Mouse (Mus musculus) bone marrow, adult 2 months (tissue): ENCODE data around the gene Lamtor5. TPM values are rescaled to one million over a fixed set of nuclear protein-coding genes. Genes with fewer than 3 reads are reported as not detected.

ENCODE experiments used
- H3K27ac ChIP-seq: fragments of 200-500 bp; 2 replicates; pipeline ENCODE4 v1.5.1; 2012; ENCODE audit warnings: low read depth, mild to moderate bottlenecking, control low read depth, inconsistent platforms, low read length; ENCODE audit not compliant: control insufficient read depth, poor library complexity, insufficient read depth
- H3K4me1 ChIP-seq: fragments of 200-500 bp; 2 replicates; pipeline ENCODE4 v1.6.1; 2011; ENCODE audit warnings: low read length; ENCODE audit not compliant: control insufficient read depth, insufficient read depth
- H3K4me3 ChIP-seq: fragments of 200-500 bp; replicated peaks from 2 replicates; pipeline ENCODE3; 2011; ENCODE audit warnings: mild to moderate bottlenecking, low read depth, low read length, control low read depth; ENCODE audit not compliant: control insufficient read depth
- CTCF ChIP-seq: fragments of 200-500 bp; IDR thresholded peaks from 2 replicates; pipeline ENCODE4 v1.5.1; 2011; ENCODE audit warnings: low read length, control low read depth; ENCODE audit not compliant: control insufficient read depth, insufficient read depth
- POLR2A ChIP-seq: fragments of 200-500 bp; IDR thresholded peaks from 2 replicates; pipeline ENCODE4 v1.6.1; 2011; ENCODE audit warnings: low read depth, mild to moderate bottlenecking, control low read depth, low read length, borderline replicate concordance; ENCODE audit not compliant: control insufficient read depth
- WGBS: fragments of 180-500 bp; shearing (Covaris S2); methylation state at CpG from one replicate; pipeline ENCODE4 v1.1.7; 2018; 5-methylcytosine and 5-hydroxymethylcytosine counted together
- polyA plus RNA-seq: library from polyadenylated mRNA; stranded (reverse); fragments of >200 nt; gene quantifications from 2 replicates; pipeline ENCODE4 v1.2.4, GENCODE M21; 2011; ENCODE audit warnings: low replicate concordance; ENCODE audit not compliant: missing spikeins, insufficient read depth, insufficient read length

Gene Lamtor5
- polyA plus RNA-seq, 1 experiment = 57.7 TPM

DNA sequence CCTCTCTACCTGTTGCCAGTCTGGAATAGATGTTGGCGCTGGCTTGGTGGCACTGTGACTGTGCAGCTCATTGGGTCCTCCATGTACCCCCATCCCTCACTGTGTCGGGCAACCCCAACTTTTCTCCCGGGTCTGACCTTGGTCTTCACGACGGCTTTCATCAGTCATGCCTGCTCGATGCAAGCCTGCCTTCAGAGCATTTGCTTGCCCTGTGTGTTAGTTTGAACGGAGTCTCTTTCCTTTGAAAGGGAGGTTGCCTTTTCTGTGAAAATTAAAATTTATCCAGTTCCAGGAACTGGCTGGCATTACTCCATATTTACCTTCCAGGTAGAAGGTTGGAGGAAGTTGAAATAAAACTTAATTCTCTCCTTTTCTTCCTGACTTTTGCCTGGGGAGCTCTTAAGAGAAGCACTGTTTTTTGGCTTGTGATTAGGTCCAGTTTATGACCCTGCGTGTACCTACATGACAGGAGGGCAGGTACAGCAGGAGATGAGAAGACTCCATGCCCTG lies 40.1 kb upstream of the Lamtor5 start:
- H3K27ac ChIP-seq = no peak overlapping the region
- no peaks in the 10 kb centered on the region for H3K4me1 ChIP-seq
- H3K4me3 ChIP-seq = no peak overlapping the region
- TF ChIP-seq POLR2A = no peak
- no peak for TF ChIP-seq CTCF
- WGBS = 81% methylated on average over 8 of the region's 8 CpGs

DNA sequence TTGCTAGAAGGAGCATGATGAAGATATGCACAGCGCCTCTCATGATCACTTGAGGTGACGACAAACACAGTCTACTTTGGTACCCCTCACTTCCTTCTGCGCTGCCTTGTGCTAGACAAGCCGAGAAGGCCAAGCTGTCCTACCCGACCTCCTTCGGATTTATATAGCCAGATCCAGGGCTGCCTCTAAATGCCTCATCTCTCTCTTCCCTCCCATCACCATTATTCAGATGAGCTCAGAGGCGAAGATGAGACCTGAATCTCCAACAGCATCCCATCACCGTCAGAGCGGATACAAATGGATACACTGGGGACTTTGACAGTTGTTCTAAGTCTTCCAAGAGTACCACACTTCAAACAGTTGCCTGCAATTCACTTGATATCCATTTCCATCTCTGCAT lies 39.1 kb upstream of the Lamtor5 start, which contains the start of gene Prok1:
Prok1 (minus strand) TSS at position 101 of the 400 bp plus-strand sequence.
- H3K27ac ChIP-seq = no peak within 1 kb of the TSS
- no peaks in the 10 kb centered on the region for H3K4me1 ChIP-seq
- 83% methylated on average over 9 of the region's 9 CpGs for WGBS
- no peak within 1 kb of the TSS for H3K4me3 ChIP-seq
- TF ChIP-seq POLR2A = no peak
- TF ChIP-seq CTCF = no peak

DNA sequence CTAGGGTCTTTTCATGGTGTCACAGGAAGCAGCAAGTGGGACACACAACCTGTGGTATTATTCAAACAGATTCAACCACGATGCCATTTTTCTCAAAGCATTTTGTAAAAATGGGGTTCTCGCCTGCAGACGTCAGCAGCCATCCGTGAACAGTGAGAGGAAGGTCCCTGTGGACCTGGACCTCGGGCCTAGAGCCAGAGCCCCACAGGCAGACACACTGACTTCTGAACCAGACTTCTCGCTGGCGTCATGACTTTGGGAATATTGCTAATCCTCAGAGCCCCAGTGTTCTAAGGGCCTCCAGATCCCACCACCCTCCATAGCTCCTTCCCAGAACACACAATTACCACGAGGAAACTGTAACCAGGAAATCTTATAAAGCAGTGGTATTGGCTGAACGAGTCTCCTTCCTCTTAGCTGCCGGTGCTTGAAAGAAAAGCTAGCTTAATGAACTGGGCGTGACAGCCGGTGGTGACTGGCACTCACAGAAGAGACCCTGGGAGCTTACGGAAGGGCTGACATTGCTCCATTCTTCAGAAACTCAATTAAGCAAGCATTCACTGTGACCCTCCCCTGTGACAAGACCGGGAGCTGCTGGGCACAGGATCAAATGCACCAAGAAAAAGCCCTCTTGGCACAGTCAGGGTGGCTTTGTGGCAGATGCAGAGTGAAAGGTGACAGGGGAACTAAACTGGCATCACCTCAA lies 37.1 kb upstream of the Lamtor5 start:
- 32% methylated on average over 14 of the region's 14 CpGs for WGBS
- no peak overlapping the region for H3K27ac ChIP-seq
- no peak for TF ChIP-seq POLR2A
- TF ChIP-seq CTCF = no peak
- no peak overlapping the region for H3K4me3 ChIP-seq
- no peaks in the 10 kb centered on the region for H3K4me1 ChIP-seq

DNA sequence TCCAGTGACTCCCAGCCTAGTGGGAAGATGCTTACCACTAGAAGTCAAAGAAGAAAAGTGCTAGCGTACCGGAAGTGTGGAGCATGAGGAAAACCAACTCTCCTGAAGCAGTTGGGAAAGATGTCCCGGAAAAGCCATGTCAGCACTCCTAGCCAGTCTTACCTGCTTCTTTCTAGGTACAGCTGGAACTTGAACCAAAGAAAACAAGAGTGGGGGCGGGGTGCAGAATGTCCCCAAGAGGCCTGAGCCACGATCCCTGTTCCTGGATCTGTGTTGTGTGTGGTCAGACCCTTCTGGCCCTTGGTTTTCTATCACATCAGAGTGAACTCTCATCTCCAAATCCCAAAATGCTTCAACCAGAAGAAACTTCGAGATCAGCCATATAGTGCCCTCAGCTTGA lies 31.8 kb upstream of the Lamtor5 start:
- TF ChIP-seq CTCF (no peak), POLR2A (no peak)
- WGBS = 82% methylated on average over 6 of the region's 6 CpGs
- H3K4me1 ChIP-seq = no peaks in the 10 kb centered on the region; the same call in 1 of the 2 replicates
- H3K4me3 ChIP-seq = no peak overlapping the region
- no peak overlapping the region for H3K27ac ChIP-seq

DNA sequence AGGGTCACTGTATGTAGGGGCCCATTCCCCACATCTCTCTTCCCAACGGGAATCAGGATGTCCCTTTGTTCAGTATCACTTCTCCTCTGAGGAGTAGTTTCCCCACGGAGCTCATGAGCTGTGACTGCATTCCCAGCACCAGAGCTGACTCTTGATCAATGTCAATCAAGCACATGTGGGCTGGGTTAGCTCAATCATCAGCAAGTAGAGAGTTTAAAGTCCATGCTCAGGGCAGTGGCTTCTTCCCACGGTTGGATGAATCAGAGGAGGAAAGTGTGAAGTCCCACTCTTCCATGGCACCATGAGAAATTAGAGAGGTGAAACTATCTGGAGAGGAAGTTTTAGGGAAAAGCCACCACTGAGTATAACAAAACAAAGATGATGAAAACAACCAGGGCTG lies 29.6 kb upstream of the Lamtor5 start:
- TF ChIP-seq CTCF = no peak
- no peak for TF ChIP-seq POLR2A
- no peak overlapping the region for H3K27ac ChIP-seq
- WGBS = 56% methylated on average over 3 of the region's 3 CpGs
- H3K4me3 ChIP-seq = no peak overlapping the region
- H3K4me1 ChIP-seq = no peaks in the 10 kb centered on the region; the same call in 1 of the 2 replicates

DNA sequence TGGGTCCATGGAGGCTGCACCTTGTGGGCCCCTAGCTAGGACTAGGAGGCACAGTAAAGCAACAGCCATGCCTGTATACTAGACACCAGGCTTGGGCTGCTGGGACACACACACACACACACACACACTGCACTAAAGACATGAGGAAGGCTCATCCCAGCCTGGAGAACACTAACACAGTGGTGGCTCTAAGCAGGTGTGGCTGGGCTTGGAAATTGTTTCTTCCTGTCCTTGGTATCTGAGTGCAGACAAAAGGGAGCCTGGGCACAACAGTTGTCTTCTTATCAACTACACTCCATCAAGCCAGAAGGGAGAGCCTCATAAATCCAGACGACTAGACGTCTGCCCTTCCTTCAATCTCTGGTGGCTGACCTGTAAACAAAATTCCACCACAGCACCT lies 28.3 kb upstream of the Lamtor5 start:
- WGBS = 41% methylated on average over 2 of the region's 2 CpGs
- no peak overlapping the region for H3K4me3 ChIP-seq
- no peaks in the 10 kb centered on the region; the same call in 1 of the 2 replicates for H3K4me1 ChIP-seq
- H3K27ac ChIP-seq = no peak overlapping the region
- TF ChIP-seq CTCF (no peak), POLR2A (no peak)

DNA sequence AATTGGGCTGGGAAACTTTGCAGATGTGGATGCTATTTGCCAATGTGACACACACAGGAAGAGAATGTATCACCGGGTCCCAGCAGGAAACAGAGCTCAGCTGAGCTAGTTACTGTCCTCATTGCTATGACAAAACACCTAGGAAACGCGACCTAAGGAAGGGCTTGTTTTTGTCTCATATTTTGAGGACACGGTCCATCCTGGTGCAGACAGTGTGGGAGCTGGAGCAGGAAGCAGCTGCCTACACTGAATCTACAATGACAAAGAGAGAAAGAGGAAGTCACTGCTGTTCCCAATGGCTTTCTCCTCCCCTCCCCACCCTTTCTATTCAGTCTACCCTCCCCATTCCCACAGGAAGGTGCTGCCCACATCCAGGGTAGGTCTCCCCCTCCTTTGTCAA lies 26.6 kb upstream of the Lamtor5 start:
- TF ChIP-seq POLR2A = no peak
- TF ChIP-seq CTCF = no peak
- H3K27ac ChIP-seq = no peak overlapping the region
- H3K4me3 ChIP-seq = no peak overlapping the region
- 2% methylated on average over 4 of the region's 4 CpGs for WGBS
- H3K4me1 ChIP-seq = no peaks in the 10 kb centered on the region; the same call in 1 of the 2 replicates

DNA sequence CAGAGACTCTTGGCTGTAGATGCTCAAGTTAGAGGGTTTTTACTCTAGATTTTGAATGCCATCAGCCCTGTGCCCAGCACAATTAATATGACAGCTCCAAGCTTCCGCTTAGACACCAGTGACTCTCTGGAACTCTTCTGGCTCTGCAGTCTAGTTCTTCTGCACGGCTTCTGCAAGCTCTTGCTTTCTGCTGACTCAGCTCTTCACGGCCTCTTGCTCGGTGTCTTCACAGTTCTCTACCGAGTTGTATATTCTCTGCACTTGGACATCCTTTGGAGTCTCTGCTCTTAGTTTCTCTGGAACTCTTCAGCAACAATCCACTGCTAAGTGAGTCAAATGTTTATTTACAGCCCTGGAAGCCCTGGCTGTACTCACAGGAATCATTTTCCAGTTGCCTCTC lies 24.7 kb upstream of the Lamtor5 start:
- Histone ChIP-seq H3K27ac (no peak overlapping the region), H3K4me3 (no peak overlapping the region), H3K4me1 (no peaks in the 10 kb centered on the region; the same call in 1 of the 2 replicates)
- 68% methylated on average over 5 of the region's 5 CpGs for WGBS
- no peak for TF ChIP-seq POLR2A
- no peak for TF ChIP-seq CTCF

DNA sequence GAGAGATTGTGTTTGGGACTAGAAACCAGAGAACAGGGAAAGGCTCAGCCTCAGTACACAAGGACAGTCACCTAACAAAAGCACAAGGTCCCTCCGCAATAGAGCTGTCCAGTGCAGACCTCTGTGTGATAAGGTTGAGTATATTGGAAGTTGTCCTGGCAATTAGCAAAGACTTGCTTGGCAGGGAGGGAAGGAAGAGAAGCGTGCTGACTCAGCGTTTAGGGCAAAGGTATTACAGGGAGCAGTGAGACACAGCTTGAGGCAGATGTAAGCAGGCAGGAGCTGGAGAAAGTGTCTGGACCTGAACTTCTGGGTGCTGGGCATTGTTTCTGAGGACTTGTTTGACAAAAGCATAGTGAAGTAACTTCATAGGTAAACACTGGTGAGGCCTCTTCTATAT lies 22.7 kb upstream of the Lamtor5 start:
- H3K27ac ChIP-seq = no peak overlapping the region
- H3K4me3 ChIP-seq = no peak overlapping the region
- H3K4me1 ChIP-seq = no peaks in the 10 kb centered on the region; the same call in 1 of the 2 replicates
- WGBS = 71% methylated on average over 3 of the region's 3 CpGs
- TF ChIP-seq POLR2A (no peak), CTCF (no peak)
